Mouse (Mus musculus): Measurements from ENCODE around the gene Pon2.

DNA sequence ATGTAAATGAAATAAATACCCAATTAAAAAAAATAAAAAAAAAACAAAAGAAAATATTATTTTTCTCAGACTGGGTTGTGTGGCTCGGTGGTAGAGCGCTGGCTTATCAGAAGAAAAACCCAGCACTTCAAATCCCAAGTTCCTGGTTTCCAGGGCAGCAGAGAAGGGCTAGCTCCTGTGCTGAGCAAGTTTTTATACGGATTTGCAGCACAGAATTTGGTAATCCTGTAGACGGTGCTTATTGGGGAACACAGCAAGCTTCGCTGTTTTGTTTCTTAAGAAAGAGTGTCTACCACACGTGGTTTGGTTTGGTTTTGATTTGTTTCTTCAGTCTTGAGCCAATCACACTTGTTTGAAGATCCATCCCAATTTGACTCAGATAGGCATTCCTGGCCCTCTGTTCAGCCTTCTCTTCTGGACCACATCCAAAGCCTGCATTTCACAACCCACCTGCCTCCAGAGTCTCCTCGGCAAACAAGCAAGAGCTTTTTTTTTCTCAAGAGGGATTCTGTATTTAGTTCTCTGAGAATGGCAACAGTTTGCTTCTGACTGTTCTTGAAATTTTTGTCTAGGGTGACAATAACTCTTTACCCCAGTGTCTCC is 11.4 kb upstream of the Pon2 start:
- no peak for TF ChIP-seq CTCF (IDR thresholded peaks at IDR 0.05; ENCODE audit: low read depth)
- no peak for TF ChIP-seq EP300 (IDR thresholded peaks at IDR 0.05; ENCODE audit: low read depth)
